ENCODE assay signal across 8 mouse cellular contexts in the genomic region with DNA sequence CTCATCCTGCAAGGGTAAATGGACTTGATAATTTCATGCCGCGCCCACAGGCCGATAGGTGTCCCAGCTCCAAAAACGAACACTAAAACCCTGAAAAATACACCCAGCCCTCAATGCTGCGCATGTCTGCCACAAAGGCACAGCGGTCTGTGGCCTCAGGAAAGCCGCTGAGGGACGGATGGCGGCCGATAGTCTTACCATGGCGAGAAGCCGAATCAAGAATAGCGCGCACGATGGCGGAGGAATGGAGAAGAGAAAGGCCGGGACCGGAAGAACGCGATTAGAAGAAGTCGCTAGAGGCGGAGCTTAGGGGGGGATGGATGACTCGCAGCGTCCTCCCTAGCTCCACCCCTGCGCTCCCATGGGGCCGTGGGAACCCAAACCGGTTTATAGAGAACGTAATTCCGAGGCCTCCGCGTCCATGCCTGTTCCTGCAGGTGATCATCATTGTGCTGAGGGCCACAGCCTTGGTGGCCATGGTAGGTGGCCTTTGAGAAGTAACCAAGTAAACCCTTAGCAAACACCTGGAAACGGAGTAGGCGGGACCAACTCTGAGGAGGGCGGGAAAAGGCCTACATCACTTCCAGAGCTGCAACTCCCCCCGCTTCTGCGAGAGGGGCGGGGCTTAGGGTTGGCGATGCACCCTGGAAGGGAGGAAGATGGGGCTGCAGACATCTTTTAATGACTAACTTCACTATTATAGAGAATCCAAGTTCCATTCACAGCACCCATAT. TPM values are rescaled to one million over a fixed set of nuclear protein-coding genes. Genes with fewer than 3 reads are reported as not detected.
DNase-seq lines count a peak whose midpoint lies in the region; ATAC-seq lines count a peak whose summit lies in the region.

A gene (minus strand): TSS at position 476 of the 734 bp plus-strand sequence.

- peak; percentile 93 for DNase-seq in CD4-positive helper T cell, adult 2 months (ENCODE audit: low read depth, low spot score)
- DNase-seq in brain, embryonic 18.5 days (ENCODE audit: low read depth, low spot score), result peak; percentile 80
- peak; percentile 90 for DNase-seq in kidney, postnatal 10 days
- DNase-seq in natural killer cell, adult 2 months (ENCODE audit: low spot score in 2 of 2), result peak; percentile 88 to 90

- H3K4me3 ChIP-seq in heart, embryonic 12.5 days, result peak within 1 kb of the TSS; percentile 66
- peak within 1 kb of the TSS; percentile 67 for H3K4me3 ChIP-seq in liver, embryonic 12.5 days
- H3K4me3 ChIP-seq in stomach, embryonic 15.5 days (replicated peaks), result peak within 1 kb of the TSS; percentile 55

- peak within 1 kb of the TSS; percentile 86 for H3K9ac ChIP-seq in heart, embryonic 12.5 days
- H3K9ac ChIP-seq in liver, embryonic 12.5 days, result peak within 1 kb of the TSS; percentile 78
- H3K9ac ChIP-seq in stomach, embryonic 15.5 days, result peak within 1 kb of the TSS; percentile 46

- H3K27me3 ChIP-seq in heart, embryonic 12.5 days (replicated peaks), result no peaks in the 10 kb centered on the region
- H3K27me3 ChIP-seq in liver, embryonic 12.5 days (replicated peaks), result no peaks in the 10 kb centered on the region
- no peaks in the 10 kb centered on the region for H3K27me3 ChIP-seq in stomach, embryonic 15.5 days (replicated peaks)

- H3K9me3 ChIP-seq in heart, embryonic 12.5 days (replicated peaks), result no peaks in the 10 kb centered on the region
- no peaks in the 10 kb centered on the region for H3K9me3 ChIP-seq in liver, embryonic 12.5 days (replicated peaks)
- H3K9me3 ChIP-seq in stomach, embryonic 15.5 days, result no peaks in the 10 kb centered on the region

- peak within 1 kb of the TSS; percentile 85 for H3K27ac ChIP-seq in heart, embryonic 12.5 days (ENCODE audit: poor library complexity, severe bottlenecking)
- H3K27ac ChIP-seq in liver, embryonic 12.5 days, result peak within 1 kb of the TSS; percentile 87
- H3K27ac ChIP-seq in stomach, embryonic 15.5 days, result peak within 1 kb of the TSS; percentile 91

- 10% methylated on average over 38 of the region's 38 CpGs for WGBS in heart, embryonic 12.5 days
- WGBS in liver, embryonic 12.5 days (ENCODE audit: insufficient replicate concordance), result 4% methylated on average over 38 of the region's 38 CpGs
- WGBS in stomach, embryonic 15.5 days, result 16% methylated on average over 38 of the region's 38 CpGs

- peaks cover 3% of the 10 kb centered on the region; the same call in 1 of the 2 replicates for H3K4me1 ChIP-seq in heart, embryonic 12.5 days (replicated peaks)
- H3K4me1 ChIP-seq in liver, embryonic 12.5 days, result peaks cover 16% of the 10 kb centered on the region
- no peaks in the 10 kb centered on the region for H3K4me1 ChIP-seq in stomach, embryonic 15.5 days

- peaks cover 25% of the 10 kb centered on the region for H3K36me3 ChIP-seq in heart, embryonic 12.5 days
- peaks cover 32% of the 10 kb centered on the region for H3K36me3 ChIP-seq in liver, embryonic 12.5 days
- H3K36me3 ChIP-seq in stomach, embryonic 15.5 days, result 0 out of 2 replicates have a peak, but pooled peaks cover 2% of the 10 kb centered on the region

- H3K4me2 ChIP-seq in heart, embryonic 12.5 days, result peak within 1 kb of the TSS; percentile 84
- peak within 1 kb of the TSS; percentile 76 for H3K4me2 ChIP-seq in liver, embryonic 12.5 days
- peak within 1 kb of the TSS; percentile 56 for H3K4me2 ChIP-seq in stomach, embryonic 15.5 days

- ATAC-seq in erythroid progenitor cell, adult 5-6 weeks (replicated peaks; ENCODE audit: low FRiP score, poor library complexity, severe bottlenecking), result peak; percentile 95
- peak; percentile 95 for ATAC-seq in heart, embryonic 12.5 days (ENCODE audit: insufficient number of reproducible peaks, low FRiP score)
- ATAC-seq in liver, embryonic 12.5 days, result peak; percentile 93
- peak; percentile 92 for ATAC-seq in stomach, embryonic 15.5 days (ENCODE audit: insufficient read depth, low FRiP score, low read depth)

RNA-seq across cellular contexts. Expression of the gene that starts here (rescaled TPM):
- total RNA-seq in erythroid progenitor cell, adult 5-6 weeks (2015; ENCODE audit: low replicate concordance), result 436 and 515 TPM in 2 replicates
- total RNA-seq in erythroid progenitor cell, adult 5-6 weeks (2017; ENCODE audit: low replicate concordance), result 335 and 802 TPM in 2 replicates
- 434 and 437 TPM in 2 replicates for polyA plus RNA-seq in heart, embryonic 12.5 days (2016; fragmentation: Nextera tagmentation; extraction: Ambion mirVana)
- polyA plus RNA-seq in liver, embryonic 12.5 days (2016; fragmentation: Nextera tagmentation; extraction: Ambion mirVana), result 526 and 538 TPM in 2 replicates
- polyA plus RNA-seq in stomach, embryonic 15.5 days (2015; fragmentation: Nextera tagmentation; extraction: Ambion mirVana), result 527 and 550 TPM in 2 replicates

Comparison
In these comparisons a context has a peak if more than half of its experiments do, and no peak if none do; other contexts are left out.
1. Peak in every context shown above with its lines: DNase-seq, ATAC-seq, H3K4me3 ChIP-seq and H3K27ac ChIP-seq.